Mouse (Mus musculus): ENCODE measurements around the gene Gabra5. TPM values are rescaled to one million over a fixed set of nuclear protein-coding genes. Genes with fewer than 3 reads are reported as not detected.

Gene Gabra5
- polyA plus RNA-seq, 1 experiment from 2014 or later: 0.13 TPM

- DNase-seq (ENCODE audit: low spot score): no peak
Measured at GRCm38 (mm10) chr7:57386517-57387340, 123.1 kb downstream of the Gabra5 start, which contains the start of gene Gabrg3. Gene Gabrg3 (minus strand): TSS chr7:57387188.

- DNase-seq (ENCODE audit: low spot score): no peak
Measured at GRCm38 (mm10) chr7:57384112-57384511, 125.7 kb downstream of the Gabra5 start.

DNA sequence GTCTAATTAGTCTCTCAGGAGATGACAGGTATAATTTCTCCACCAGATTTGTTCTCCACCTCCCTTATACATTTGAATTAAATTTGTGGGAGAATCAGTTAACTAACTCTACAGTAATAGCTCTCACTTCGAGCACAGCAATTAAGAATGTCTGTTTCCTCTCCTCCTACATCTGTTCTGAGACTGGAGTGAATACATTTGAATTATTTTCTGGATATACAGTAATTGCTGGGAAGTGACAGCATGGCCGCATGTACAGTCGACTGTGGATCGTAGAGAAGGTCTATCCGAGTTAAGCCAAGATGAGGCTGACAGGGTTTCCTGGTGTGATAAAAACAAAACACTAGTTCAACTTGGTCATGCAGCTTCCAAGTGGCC is 143.9 kb downstream of the Gabra5 start:
- DNase-seq (ENCODE audit: low spot score): no peak

DNA sequence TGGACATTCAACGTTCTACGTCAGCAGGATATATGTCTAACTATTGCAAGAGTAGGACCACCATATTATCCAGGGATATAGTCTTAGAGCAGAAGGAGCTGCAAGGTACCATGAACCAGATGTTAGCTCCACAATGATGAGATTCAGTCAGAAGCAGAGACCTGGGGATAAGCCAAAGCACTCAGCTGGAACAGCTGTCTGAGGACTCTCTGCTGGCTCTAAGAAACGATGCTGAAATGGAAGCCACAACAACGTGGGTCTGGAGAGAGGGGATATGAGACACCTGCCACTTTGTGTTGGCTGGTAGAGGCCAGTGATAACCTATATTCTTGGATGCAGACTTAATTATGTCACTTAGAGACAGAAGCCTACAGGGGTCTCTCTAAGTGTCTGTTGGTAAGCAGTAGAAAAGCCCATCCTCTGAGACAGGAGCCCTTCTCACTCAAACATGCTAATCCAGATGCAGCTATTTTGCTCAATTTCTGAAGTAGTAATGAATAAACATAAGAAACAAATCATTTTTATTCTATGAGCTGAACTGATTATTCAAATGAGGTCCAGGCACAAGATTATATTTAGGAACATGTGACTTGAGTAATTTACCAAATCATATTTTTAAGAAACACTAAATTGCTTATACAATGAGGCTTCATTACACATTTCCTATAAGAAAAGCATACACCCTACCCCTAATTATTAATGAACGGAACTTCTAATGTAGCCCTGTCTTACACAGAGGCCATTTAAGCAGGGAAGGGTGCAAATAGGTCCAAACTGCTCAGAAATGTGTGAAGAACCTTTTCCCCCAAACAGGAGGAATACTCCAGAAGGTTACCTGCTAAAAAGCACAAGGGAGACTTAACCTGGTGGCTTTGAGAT is 144.5 kb downstream of the Gabra5 start:
- no peak for DNase-seq (ENCODE audit: low spot score)

DNA sequence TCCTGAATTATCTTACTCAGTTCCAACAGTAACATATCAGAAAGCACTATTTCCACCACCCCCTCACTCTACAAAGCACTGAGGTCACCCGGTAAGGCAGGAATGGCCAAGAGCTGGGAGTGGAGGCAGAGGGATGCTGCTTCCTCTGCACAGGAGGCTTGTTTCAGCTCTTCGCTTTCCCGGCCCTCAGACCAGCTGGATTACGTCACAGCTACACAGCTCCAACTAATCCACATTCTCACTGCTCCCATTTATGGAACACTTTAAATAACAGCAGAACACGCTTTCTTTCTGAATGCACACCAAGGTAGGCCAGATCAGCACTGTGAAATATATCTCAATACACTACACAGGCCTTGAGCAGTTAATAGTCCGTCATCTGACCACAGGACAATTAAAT is 146.0 kb downstream of the Gabra5 start:
- no peak for DNase-seq (ENCODE audit: low spot score)

GRCm38 (mm10) chr7:57357871-57358540 is 151.9 kb downstream of the Gabra5 start:
- DNase-seq (ENCODE audit: low spot score): no peak

Other genes starting within 250 kb of the Gabra5 start
- gene Gabrg3, start 122.9 kb downstream of the Gabra5 start, polyA plus RNA-seq (2015; fragmentation: Nextera tagmentation; extraction: Ambion mirVana): 0.10 TPM in 1 of 2 replicates, not detected in the other
- gene Gabrb3, start 90.4 kb downstream of the Gabra5 start, polyA plus RNA-seq (2015; fragmentation: Nextera tagmentation; extraction: Ambion mirVana): 0.08 and 0.10 TPM in 2 replicates

Data from thymus, postnatal 0 days (tissue).